Mouse (Mus musculus) liver, embryonic 11.5 days (tissue): ENCODE data around the gene Alpi. TPM values are rescaled to one million over a fixed set of nuclear protein-coding genes. Genes with fewer than 3 reads are reported as not detected.
A peak's percentile ranks its signal among the peaks of the same experiment; 100 is the strongest.

Experiments
- ATAC-seq: fragments of 200-750 bp; cut with Nextera tagmentation; replicated peaks from 2 replicates; pipeline ENCODE4 v1.8.0; 2017; ENCODE audit warnings: moderate number of reproducible peaks, mild to moderate bottlenecking, moderate TSS enrichment, moderate library complexity; ENCODE audit not compliant: low FRiP score
- DNase-seq: peaks from one replicate; pipeline ENCODE4 v3.0.0-alpha.2; 2017; ENCODE audit warnings: low spot score
- H3K27ac ChIP-seq: fragments of 300-500 bp; sonication (generic); 2 replicates; pipeline ENCODE4 v1.5.1; 2014; ENCODE audit warnings: mild to moderate bottlenecking, low read depth, low read length, control low read depth
- H3K27me3 ChIP-seq: fragments of 300-500 bp; sonication (generic); replicated peaks from 2 replicates; pipeline ENCODE4 v1.6.1; 2014; ENCODE audit warnings: low read length, mixed read lengths; ENCODE audit not compliant: control insufficient read depth, insufficient read depth
- H3K36me3 ChIP-seq: fragments of 300-500 bp; sonication (generic); 2 replicates; pipeline ENCODE4 v1.6.1; 2014; ENCODE audit warnings: mild to moderate bottlenecking, low read length, moderate library complexity, mixed read lengths; ENCODE audit not compliant: control insufficient read depth, insufficient read depth
- H3K4me1 ChIP-seq: fragments of 300-500 bp; sonication (generic); replicated peaks from 2 replicates; pipeline ENCODE4 v1.6.1; 2014; ENCODE audit warnings: low read length, mixed read lengths; ENCODE audit not compliant: control insufficient read depth, insufficient read depth
- H3K4me2 ChIP-seq: fragments of 300-500 bp; sonication (generic); 2 replicates; pipeline ENCODE4 v1.6.1; 2014; ENCODE audit warnings: mild to moderate bottlenecking, control low read depth, moderate library complexity
- H3K4me3 ChIP-seq: fragments of 300-500 bp; sonication (generic); 2 replicates; pipeline ENCODE4 v1.5.1; 2014; ENCODE audit warnings: low read depth, low read length, control low read depth
- H3K9ac ChIP-seq: fragments of 300-500 bp; sonication (generic); 2 replicates; pipeline ENCODE4 v1.6.1; 2014; ENCODE audit warnings: low read depth, low read length, control low read depth
- H3K9me3 ChIP-seq: fragments of 300-500 bp; sonication (generic); 2 replicates; pipeline ENCODE4 v1.6.1; 2016; ENCODE audit warnings: low read length, inconsistent platforms, mixed read lengths; ENCODE audit not compliant: control insufficient read depth
- WGBS: fragments of 180-500 bp; shearing (Covaris S2); extraction: QIAGEN DNeasy Blood & Tissue Kit; methylation state at CpG from one replicate; pipeline ENCODE4 v1.1.7; 2014; 5-methylcytosine and 5-hydroxymethylcytosine counted together
- polyA plus RNA-seq: library from polyadenylated mRNA; unstranded; fragments of >200 nt; fragmentation: Nextera tagmentation; extraction: Ambion mirVana; gene quantifications from 2 replicates; pipeline ENCODE4 v1.2.1, GENCODE M21; 2014

The Alpi gene
- polyA plus RNA-seq, 1 experiment from 2014 or later, result not detected

DNA sequence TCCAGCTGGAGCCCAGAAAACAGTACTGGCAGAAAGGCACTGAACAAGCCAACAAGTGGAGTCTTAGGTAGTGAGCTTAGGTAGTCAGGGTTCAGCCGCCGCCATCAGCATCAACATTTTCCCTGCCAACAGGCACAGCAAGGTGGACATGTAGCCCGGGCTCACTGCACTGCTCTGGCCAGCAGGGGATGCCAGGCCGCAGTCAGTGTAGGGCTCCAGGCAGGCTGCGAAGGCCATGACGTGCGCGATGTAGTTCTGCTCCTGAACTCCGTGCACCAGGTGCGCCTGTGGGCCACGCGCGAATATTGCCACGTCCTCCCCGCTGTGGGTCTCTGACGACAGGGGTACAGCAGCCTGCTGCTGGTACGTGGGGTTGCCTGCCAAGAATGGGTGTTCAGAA lies 14.4 kb downstream of the Alpi start:
- no peak for ATAC-seq
- no peak for DNase-seq

DNA sequence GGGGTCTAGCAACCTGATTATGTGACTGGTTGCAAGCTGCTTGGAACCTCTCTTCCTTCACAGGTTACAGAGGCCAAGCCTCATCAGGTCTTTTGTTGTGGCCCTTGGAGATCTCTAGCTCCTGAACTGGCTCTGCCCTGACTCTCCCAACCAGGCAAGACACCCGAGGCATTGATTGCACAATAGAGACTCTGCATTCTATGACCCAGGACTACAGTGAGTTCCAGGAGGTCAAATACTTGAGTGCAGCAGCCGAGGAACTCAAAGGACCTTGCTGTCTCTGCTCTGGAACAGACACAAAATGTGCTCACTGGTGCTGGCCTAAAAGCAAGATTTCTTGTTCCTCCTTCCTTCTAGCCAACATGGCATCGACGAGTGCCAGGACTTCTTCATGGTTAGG lies 15.2 kb downstream of the Alpi start:
- no peaks in the 10 kb centered on the region for H3K4me1 ChIP-seq
- WGBS, result 61% methylated on average over 4 of the region's 4 CpGs
- ATAC-seq, result no peak

More for the DNA sequence above, 14.4 kb downstream of the Alpi start:
- no peak overlapping the region for H3K9ac ChIP-seq
- no peaks in the 10 kb centered on the region for H3K4me1 ChIP-seq
- WGBS, result 66% methylated on average over 17 of the region's 17 CpGs
- H3K27ac ChIP-seq, result no peak overlapping the region
- no peaks in the 10 kb centered on the region for H3K9me3 ChIP-seq
- H3K4me2 ChIP-seq, result no peak overlapping the region
- no peaks in the 10 kb centered on the region for H3K36me3 ChIP-seq
- H3K27me3 ChIP-seq, result no peaks in the 10 kb centered on the region; the same call in 1 of the 2 replicates
- H3K4me3 ChIP-seq, result no peak overlapping the region

DNA sequence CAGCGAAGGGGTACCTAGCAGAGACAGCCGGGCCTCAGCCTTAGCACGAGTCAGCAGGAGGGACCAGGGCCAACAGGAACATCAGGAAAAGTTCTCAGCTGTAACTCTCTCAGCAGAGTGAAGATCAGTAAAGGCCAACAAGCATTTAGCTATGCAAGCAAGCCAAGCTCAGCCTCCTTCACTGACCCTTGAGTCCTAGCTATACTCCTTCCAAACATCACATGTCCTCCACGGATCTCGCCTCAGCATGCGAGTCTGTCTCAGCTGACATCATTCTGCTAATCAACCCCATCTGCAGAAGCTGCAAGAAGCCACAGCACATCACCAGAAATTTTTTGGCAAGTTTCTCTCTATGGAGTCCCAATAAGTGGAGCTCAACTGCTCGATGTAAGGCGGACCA lies 27.6 kb downstream of the Alpi start:
- Histone ChIP-seq H3K9ac (no peak overlapping the region), H3K9me3 (no peaks in the 10 kb centered on the region), H3K4me1 (no peaks in the 10 kb centered on the region), H3K27ac (no peak overlapping the region), H3K27me3 (no peaks in the 10 kb centered on the region), H3K36me3 (no peaks in the 10 kb centered on the region), H3K4me2 (no peak overlapping the region), H3K4me3 (no peak overlapping the region)
- ATAC-seq (no peak), DNase-seq (no peak)
- 77% methylated on average over 8 of the region's 8 CpGs for WGBS

More for the DNA sequence above, 15.2 kb downstream of the Alpi start:
- H3K4me3 ChIP-seq, result no peak overlapping the region
- H3K4me2 ChIP-seq, result no peak overlapping the region
- H3K9ac ChIP-seq, result no peak overlapping the region
- no peaks in the 10 kb centered on the region; the same call in 1 of the 2 replicates for H3K27me3 ChIP-seq
- H3K27ac ChIP-seq, result no peak overlapping the region
- H3K36me3 ChIP-seq, result no peaks in the 10 kb centered on the region
- DNase-seq, result no peak
- H3K9me3 ChIP-seq, result no peaks in the 10 kb centered on the region

DNA sequence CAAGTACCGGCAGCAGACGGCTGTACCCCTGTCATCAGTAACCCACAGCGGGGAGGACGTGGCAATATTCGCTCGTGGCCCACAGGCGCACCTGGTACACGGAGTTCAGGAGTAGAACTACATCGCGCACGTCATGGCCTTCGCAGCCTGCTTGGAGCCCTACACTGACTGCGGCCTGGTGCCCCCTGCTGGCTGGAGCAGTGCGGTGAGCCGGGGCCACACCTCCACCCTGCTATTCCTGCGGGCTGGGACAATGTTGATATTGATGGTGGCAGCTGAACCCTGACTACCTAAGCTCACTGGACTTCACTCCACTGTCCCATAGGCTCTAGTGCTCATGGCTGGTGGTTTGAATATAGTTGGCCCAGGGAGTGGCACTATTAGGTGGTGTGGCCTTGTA lies 30.7 kb downstream of the Alpi start:
- no peak overlapping the region for H3K4me2 ChIP-seq
- H3K9me3 ChIP-seq, result no peaks in the 10 kb centered on the region
- ATAC-seq, result peak; percentile 61
- H3K36me3 ChIP-seq, result no peaks in the 10 kb centered on the region
- H3K27ac ChIP-seq, result no peak overlapping the region
- no peak overlapping the region for H3K4me3 ChIP-seq
- no peaks in the 10 kb centered on the region for H3K27me3 ChIP-seq
- no peak overlapping the region for H3K9ac ChIP-seq
- DNase-seq, result peak; percentile 50
- WGBS, result 42% methylated on average over 16 of the region's 16 CpGs
- no peaks in the 10 kb centered on the region for H3K4me1 ChIP-seq

DNA sequence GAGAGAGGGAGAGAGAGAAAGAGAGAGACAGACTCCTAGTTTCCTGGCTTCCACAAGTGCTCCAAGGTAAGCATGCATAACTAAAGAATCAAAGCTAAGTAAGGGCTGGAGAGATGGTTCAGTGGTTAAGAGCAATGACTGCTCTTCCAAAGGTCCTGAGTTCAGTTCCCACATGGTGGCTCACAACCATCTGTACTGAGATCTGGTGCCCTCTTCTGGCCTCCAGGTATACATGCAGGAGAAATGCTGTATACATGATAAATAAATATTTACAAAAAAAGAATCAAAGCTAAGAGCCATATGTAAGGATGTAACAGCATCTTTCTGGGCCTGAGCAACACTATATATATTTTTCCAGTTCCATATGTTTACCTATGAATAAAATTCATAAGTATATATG lies 40.5 kb downstream of the Alpi start:
- ATAC-seq, result no peak
- Histone ChIP-seq H3K27me3 (no peaks in the 10 kb centered on the region), H3K27ac (no peak overlapping the region), H3K9ac (no peak overlapping the region), H3K4me1 (no peaks in the 10 kb centered on the region), H3K9me3 (no peaks in the 10 kb centered on the region), H3K36me3 (no peaks in the 10 kb centered on the region), H3K4me3 (no peak overlapping the region), H3K4me2 (no peak overlapping the region)
- no peak for DNase-seq

DNA sequence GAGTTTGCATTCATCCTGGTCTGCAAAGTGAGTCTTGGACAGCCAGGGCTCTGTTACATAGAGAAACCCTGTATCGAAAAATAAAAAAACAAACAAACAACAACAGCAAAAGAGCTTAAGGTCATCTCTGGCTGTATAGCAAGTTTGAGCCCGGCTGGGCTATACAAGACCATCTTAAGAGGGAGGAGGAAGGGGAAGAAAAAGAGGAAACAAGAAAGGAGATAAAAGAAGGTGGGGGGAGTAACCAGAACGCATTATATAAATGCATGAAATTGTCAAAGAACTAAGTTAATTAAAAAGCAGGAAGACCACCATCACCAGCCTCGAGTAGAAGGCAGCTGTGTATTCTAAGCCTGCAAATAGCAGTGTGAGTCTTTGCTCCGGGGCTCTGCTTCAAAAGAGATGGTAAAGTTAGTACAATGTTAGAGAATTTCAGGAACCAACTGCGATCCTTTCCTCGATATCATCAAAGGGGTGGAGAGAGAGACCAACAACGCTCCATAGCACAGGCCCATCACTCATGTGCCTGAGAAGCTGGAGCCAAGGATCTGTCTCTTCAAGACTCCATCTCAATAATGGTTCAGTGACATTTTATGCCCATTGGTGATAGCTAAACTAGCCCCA lies 42.3 kb downstream of the Alpi start:
- WGBS, result 61% methylated on average over 8 of the region's 8 CpGs
- H3K9me3 ChIP-seq, result no peaks in the 10 kb centered on the region

DNA sequence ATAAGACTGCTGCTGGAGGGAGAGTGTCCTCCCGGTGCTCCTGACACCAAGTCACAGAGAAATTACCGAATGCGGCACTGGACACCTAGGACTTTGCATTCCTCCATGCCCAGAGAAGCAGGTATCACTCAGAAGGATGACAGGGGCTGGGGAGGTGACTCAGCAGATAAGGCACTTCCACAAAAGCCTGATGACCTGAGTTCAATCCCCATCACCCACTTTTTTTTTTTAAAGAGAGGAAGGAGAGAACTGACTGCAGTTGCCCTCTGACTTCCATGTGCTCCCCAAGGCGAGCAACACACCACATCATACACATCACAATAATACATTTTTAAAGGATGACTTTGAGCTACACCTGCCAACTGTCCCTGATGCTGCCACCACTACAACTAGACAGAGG lies 44.3 kb downstream of the Alpi start:
- no peaks in the 10 kb centered on the region for H3K36me3 ChIP-seq
- H3K9ac ChIP-seq, result no peak overlapping the region
- no peak overlapping the region for H3K4me3 ChIP-seq
- H3K27ac ChIP-seq, result no peak overlapping the region
- no peaks in the 10 kb centered on the region for H3K27me3 ChIP-seq
- H3K4me2 ChIP-seq, result no peak overlapping the region
- ATAC-seq (no peak), DNase-seq (no peak)
- no peaks in the 10 kb centered on the region for H3K4me1 ChIP-seq
- 74% methylated on average over 4 of the region's 4 CpGs for WGBS
- no peaks in the 10 kb centered on the region for H3K9me3 ChIP-seq

More for the DNA sequence above, 42.3 kb downstream of the Alpi start:
- no peaks in the 10 kb centered on the region for H3K4me1 ChIP-seq
- no peaks in the 10 kb centered on the region for H3K27me3 ChIP-seq
- no peak overlapping the region for H3K27ac ChIP-seq
- H3K9ac ChIP-seq, result no peak overlapping the region
- no peaks in the 10 kb centered on the region for H3K36me3 ChIP-seq
- H3K4me3 ChIP-seq, result no peak overlapping the region
- no peak for DNase-seq
- no peak for ATAC-seq
- H3K4me2 ChIP-seq, result no peak overlapping the region

DNA sequence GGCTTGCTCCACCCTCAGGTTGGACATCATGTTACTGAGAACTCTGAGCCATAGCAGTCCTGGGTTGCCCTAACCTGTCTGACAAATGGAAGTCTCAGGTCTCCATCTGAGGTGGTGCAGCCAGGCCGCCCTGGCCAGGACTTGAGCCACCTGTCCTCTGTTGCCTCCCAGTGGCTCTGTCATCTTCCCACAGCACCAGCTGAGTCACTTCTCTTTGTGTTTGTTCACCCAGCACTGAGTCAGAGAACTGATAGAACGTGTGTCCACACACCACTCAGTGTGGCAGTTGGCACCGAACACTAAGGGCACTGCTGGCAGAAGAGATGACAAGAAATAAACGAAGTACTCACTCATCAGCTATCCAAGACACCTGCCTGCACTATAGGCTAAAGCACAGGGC lies 50.0 kb downstream of the Alpi start:
- Histone ChIP-seq H3K27me3 (no peaks in the 10 kb centered on the region), H3K4me3 (no peak overlapping the region), H3K9me3 (no peaks in the 10 kb centered on the region), H3K4me2 (no peak overlapping the region), H3K36me3 (no peaks in the 10 kb centered on the region), H3K9ac (no peak overlapping the region), H3K27ac (no peak overlapping the region), H3K4me1 (no peaks in the 10 kb centered on the region)
- ATAC-seq (no peak), DNase-seq (no peak)
- 75% methylated on average over 4 of the region's 4 CpGs for WGBS

DNA sequence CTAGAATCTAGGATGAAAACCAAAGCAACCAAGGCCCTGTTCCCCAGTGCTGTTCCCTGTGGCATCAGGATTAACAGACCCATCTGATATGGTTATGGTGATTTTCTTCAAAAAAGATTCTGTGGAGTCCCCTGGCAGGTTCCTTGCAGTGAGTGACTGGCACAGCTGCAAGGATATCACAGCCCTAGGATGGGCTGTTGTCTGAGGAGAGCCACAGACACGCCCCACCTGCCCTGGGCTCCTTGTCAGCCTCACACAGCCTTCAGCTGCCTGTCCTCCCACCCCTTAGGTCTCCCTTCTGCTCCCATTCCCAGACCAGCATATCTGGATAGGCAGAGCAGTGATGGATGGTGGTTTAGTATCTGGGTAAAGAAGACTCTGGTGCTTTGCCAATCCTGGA lies 50.7 kb downstream of the Alpi start:
- DNase-seq (no peak), ATAC-seq (no peak)
- Histone ChIP-seq H3K4me2 (no peak overlapping the region), H3K36me3 (no peaks in the 10 kb centered on the region), H3K4me3 (no peak overlapping the region), H3K9ac (no peak overlapping the region), H3K4me1 (no peaks in the 10 kb centered on the region), H3K27ac (no peak overlapping the region), H3K27me3 (no peaks in the 10 kb centered on the region), H3K9me3 (no peaks in the 10 kb centered on the region)
- 62% methylated on average over 1 of the region's 1 CpGs for WGBS
